Mouse (Mus musculus): ENCODE data around the gene Gas7.
A peak's percentile ranks its signal among the peaks of the same experiment; 100 is the strongest.

Gas7 gene

DNA sequence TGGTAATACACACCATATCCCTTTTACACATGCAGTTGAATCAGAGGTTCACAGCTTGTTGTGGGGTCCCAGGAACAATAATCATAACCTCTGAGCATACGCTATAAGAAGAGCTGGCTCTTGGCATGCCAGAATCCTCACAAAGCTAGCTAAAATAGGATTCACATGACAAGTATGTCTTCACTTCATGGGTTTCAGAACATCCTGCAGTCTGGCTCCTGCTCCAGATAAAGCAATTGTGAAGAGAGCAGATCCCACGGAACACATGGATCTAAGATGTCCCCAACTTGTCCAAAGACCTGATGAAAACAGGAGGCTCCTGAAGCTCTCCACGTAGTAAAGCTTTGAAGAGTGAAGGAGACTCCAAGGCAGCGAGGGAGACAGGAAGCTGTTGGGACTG lies 260.1 kb downstream of the Gas7 start:
- ATAC-seq (ENCODE audit: low TSS enrichment), result peak; percentile 73

DNA sequence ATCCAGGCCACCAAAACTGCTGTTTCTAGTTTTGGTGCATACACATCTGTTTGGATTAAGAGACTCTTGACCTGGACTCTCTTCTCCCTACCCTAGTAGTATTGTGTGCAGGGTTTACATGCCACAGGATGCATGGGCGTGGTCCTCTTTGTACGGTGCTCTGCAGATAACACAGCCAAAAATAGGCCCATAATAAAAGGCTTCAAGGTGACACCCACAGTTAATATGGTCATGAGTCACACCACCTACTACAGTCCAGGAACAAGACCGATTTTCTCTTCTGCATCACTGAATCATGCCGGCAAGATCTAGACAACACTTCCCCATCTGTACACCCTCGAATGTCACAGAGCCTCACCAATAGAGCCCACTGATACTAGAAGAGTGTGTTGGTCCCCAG lies 266.2 kb downstream of the Gas7 start:
- no peak for ATAC-seq (ENCODE audit: low TSS enrichment)

- no peak for ATAC-seq (ENCODE audit: low TSS enrichment)
Measured at GRCm38 (mm10) chr11:67722399-67723156, 267.3 kb downstream of the Gas7 start.

- ATAC-seq (ENCODE audit: low TSS enrichment), result peak; percentile 55
Measured at GRCm38 (mm10) chr11:67723231-67724013, 268.2 kb downstream of the Gas7 start.

- ATAC-seq (ENCODE audit: low TSS enrichment), result peak; percentile 56
Measured at GRCm38 (mm10) chr11:67727095-67727494, 271.9 kb downstream of the Gas7 start.

GRCm38 (mm10) chr11:67728726-67729125 lies 273.5 kb downstream of the Gas7 start:
- ATAC-seq (ENCODE audit: low TSS enrichment), result no peak

GRCm38 (mm10) chr11:67731056-67731455 lies 275.8 kb downstream of the Gas7 start:
- peak; percentile 58 for ATAC-seq (ENCODE audit: low TSS enrichment)

DNA sequence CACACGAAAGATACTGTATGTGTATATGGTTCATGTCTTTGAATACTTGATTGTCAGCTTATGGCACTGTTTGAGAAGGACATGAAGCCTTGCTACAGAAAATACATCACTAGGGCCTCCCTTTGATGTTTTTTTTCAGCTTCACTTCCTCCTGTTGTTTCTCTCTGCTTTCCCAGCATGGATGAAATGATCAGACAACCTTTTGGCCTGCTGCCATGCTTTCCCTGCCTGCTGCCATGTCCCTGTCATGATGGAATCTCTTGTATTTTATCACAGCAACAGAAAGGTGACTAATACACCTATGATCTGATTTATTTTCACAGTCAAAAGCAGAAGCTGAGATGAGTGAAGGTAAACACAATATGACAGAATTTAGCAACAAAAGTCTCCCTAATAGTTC lies 278.5 kb downstream of the Gas7 start:
- no peak for ATAC-seq (ENCODE audit: low TSS enrichment)

GRCm38 (mm10) chr11:67734597-67734996 lies 279.4 kb downstream of the Gas7 start:
- peak; percentile 73 for ATAC-seq (ENCODE audit: low TSS enrichment)

GRCm38 (mm10) chr11:67738345-67738744 lies 283.1 kb downstream of the Gas7 start:
- no peak for ATAC-seq (ENCODE audit: low TSS enrichment)

All from frontal cortex, adult (tissue).